Mouse (Mus musculus): Measurements from ENCODE around the gene Ociad1.
"Not testable (repeated sequence)": the region's sequence is repeated elsewhere in the genome, so short reads cannot be mapped to it uniquely, and the experiment has no call there.

Gene Ociad1

DNA sequence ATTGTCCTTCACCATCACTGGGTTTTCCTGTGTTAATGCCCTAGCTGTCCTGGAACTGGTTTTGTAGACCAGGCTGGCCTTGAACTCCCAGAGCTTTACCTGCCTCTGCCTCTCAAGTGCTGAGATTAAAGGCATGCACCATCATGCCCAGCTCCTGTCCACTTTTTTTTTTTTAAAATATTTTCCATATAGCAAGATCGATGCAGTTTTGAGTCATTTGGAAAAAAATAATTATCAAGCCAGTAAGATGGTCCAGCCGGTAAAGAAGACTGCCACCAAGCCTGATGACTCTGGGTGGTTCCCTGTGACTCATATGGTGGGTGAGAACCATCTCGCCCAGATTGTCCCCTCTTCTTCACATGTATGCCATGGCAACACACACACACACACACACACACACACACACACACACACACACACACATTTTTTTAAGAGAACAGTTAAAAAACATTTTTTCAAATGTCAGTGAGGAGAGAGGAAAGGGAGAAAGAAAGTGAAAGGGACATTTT lies 7.1 kb upstream of the Ociad1 start:
- DNase-seq (ENCODE audit: low spot score in 2 of 2): no peak

DNA sequence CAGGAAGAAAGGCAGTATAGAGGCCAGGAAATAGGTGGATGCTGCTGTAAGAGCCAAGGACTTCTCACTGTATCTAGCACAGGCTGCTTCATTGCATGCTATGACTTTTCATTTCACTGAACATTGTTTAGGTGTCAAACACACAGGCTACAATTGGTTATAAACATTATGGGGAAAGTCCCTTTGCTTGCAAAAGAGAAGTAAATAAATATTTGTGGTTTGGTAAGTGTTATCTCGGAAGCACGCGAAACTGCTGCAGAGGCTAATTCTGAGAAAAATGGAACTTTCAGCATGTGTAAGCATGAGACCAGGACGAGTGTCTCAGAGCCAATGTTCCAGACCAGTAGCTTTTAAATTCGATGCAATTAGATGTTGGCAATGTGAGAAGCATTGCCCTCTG lies 6.0 kb upstream of the Ociad1 start:
- no peak for DNase-seq (ENCODE audit: low spot score in 2 of 2)

DNA sequence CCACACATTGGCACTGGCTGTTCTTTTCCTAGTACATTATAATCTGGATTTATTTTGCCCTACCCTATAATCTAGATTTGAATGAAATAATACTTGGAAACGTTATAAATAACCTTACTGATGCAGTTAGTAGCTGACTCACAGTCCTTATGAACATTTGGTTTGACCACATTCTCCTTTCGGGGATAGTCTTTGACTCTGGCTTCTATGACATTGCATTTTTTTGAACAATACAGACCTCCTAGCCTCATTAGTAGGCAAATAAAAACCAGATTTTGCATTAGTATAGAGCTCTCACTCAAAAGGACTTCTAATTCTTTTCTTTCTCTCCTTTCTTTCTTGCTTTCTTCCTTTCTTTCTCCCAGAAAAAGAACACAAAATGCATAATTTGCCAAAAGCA lies 2.7 kb upstream of the Ociad1 start:
- DNase-seq (ENCODE audit: low spot score in 2 of 2): no peak

DNA sequence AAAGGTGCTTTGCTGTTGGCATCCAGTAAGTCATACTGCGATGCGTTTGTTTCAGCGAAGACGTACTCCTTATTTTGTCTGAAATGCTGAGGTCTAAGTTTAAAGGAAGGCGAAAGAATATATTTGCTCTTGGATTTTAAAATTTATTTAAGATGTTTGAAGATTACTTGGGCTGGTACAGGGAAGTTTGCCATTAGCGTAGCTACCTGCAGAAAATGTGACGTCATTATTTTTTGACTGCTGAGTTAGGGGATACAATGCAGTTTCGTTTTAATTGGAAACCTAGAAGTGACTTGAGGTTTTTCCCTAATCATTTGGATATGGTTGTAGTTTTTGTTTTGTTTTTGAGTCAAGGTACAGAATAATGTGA lies 859 bp downstream of the Ociad1 start:
- no peak for DNase-seq (ENCODE audit: low spot score in 2 of 2)

DNA sequence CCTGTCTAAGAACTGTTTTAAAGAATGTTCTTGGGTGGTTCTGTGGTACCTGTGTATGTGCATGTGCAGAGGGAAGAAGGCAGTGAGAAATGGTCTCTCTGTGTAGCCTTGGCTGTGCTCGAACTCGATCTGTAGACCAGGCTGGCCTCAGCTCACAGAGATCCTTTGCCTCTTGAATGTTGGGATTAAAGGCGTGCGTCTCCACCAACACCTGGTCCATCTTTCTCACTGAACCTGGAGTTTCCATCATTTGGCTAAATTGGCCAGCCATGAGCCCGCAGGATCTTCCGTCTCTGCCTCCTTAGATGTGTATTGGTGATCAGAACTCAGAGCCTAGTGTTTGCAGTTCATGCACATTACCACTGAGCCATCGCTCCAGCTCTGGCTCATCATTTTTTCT lies 2.4 kb downstream of the Ociad1 start:
- no peak for DNase-seq (ENCODE audit: low spot score in 2 of 2)

DNA sequence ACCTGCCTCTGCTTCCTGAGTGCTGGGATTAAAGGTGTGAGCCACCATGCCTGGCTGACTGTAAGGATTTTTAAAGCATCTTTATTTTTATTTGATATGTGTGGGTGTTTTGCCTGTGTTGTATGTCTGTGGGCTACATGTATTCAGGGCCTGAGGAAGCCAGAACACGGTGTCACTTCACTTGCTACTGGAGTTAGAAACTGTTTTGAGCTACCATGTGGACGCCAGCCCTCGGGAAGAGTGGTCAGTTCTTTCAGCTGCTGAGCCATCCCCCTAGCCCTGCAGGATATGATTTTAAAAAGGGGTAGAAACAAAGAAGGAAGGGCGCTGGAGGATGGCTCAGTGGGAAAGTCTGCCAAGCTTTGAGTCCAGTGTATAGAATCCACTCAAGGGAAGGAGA lies 3.3 kb downstream of the Ociad1 start:
- no peak for DNase-seq (ENCODE audit: low spot score in 2 of 2)

DNA sequence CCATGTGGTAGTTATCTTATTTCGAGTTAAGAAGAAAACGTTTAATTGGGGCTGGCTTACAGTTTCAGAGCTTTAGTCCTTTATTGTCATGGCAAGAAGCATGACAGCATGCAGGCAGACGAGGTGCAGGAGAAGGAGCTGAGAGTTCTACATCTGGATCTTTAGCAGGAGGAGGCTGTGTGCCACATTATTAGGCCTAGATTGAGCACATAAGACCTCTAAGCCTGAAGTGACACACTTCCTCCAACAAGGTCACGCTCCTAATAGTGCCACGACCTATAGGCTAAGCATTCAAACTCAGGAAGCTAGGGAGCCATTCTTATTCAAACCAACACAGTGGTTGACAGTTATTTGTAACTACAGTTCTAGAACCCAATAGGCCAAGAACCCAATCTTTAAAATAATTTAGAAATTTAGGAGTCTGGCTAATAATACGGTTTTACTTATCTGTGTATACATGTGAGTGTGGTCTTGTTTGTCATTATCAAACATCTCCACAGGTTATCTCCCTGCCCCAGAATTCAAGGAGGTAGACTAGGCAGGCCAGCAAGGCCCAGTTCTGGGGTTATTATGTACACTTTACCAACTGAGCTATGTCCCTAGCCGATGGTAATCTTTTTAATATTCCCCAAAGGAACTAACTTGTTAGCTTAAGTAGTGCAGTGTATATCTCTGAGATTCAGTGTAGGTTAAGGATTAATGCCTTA lies 9.2 kb downstream of the Ociad1 start:
- DNase-seq (ENCODE audit: low spot score in 2 of 2): no peak

DNA sequence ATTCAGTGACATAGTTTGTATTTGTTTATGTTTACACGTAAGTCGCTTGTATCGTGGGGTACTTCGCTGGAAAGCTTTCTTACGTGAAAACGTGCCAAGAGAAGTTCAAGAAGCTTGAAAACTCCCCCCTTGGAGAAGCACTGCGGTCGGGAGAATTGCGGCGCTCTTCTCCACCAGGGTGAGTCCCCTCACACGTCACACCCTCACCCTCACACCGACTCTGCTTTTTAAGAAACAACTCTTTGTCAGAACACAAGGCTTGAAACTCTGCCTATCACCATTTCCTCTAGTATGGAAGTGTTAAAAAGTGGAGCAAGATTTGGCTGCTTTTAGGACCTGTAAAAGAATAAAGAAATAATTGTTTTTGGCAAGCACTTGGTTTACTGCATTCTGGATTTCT lies 11.9 kb downstream of the Ociad1 start:
- no peak for DNase-seq (ENCODE audit: low spot score in 2 of 2)

DNA sequence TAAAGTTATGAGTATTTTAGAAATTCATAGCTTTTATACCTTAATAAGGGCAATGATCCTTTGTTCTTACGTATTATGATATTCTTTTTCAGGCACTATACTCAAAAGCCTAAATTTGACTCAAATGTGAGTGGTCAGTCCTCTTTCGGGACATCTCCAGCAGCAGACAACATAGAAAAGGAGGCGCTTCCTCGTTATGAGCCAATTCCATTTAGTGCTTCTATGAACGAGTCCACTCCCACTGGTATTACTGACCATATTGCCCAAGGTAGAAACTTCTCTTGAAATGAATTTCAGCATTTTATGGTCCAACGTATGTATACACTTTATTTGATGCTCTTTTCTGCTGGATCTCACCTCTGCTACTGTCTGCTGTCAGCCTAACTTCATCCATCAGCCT lies 13.9 kb downstream of the Ociad1 start:
- DNase-seq (ENCODE audit: low spot score in 2 of 2): no peak

DNA sequence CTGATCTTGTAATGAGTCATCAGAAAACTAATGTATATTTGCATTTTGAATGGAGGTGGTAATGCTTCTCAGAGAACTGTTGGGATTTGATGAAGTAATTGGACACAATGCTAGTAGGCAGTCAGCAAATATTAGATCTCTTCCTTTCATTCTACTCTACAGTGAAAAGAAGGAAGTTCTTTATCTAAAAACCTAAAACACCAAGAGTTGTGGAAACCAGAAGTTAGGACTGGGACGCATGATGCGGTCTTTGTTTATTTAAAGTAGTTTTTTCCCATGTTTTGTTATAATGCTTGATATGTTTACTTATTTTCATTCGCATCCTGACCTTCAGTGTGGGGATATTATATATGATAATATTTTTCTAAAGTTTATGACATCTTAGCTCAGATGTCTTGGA lies 14.7 kb downstream of the Ociad1 start:
- DNase-seq (ENCODE audit: low spot score in 2 of 2): no peak

DNA sequence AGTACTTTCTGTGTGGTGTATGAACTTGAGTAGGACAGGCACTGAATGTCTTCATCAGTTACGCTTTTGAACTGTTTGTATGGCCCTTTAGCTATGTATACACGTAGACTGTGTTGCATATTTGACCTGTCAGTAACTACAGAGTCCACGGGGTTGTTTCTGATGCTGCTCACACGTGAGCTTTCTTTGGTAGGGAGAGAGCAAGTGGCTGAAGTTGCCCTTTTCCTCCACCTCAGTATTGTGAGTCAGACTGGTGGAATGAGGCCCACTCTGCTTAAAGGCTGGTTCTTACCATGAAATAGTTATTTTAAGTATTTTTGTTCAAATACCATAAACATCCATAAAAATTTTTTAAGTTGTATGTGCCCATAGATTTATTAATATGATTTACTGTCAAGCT lies 16.9 kb downstream of the Ociad1 start:
- no peak for DNase-seq (ENCODE audit: low spot score in 2 of 2)

DNA sequence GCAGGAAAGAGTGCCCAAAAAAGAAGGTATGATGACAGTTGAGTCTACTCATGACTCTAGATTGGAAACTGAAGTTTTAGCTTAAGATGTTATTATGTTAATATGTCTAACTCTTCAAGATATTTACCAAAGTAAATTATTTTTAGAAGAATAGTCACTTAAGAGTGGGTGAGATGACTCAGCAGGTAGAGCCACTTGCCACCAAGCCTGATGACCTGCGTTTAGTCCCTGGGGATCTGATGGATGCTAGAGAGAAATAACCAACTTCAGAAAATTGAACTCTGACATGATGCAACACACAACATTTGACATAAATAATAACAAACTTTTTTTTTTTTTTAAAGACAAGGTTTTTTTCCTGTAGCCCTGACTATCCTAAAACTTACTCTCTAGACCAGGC lies 17.8 kb downstream of the Ociad1 start:
- DNase-seq (ENCODE audit: low spot score in 2 of 2): no peak

DNA sequence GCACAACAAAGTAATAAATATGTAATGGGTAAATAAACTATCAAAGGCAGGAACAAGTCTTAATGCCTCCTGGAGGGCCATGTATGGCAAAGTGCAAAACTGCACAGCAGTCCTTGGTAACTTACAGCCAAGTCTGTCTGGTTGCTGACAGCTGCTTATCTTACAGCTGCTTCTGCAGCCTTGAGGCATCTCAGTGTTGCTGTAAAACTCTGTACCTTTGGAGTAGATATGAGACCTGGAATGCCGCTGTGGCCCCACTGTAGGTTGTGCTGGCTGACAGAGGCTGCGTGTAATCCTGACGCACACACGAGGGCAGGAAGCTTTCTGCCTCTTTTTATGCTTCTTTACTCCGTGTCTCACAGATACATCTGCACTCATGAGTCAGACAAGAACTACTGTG lies 18.9 kb downstream of the Ociad1 start:
- peak; percentile 41 to 69 for DNase-seq (ENCODE audit: low spot score in 2 of 2)

DNA sequence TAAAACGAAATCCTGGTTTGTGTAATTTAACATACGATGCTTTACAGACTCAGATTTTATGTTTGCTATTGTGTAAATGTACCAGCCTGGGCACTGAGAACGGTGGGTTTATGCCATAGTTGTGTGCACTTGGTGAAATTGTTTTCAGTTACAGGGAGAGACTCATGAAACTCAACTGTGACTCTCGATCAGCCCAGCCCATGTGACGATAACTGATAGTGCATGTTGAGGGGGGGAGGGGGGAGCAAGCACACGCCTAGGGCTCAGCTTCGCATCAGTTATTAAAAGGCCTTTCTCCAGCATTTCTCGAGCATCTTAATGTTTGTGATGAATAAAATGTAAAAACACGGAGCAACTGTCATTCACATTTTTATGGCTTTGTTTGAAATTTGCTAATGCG lies 21.0 kb downstream of the Ociad1 start:
- no peak for DNase-seq (ENCODE audit: low spot score in 2 of 2)

DNA sequence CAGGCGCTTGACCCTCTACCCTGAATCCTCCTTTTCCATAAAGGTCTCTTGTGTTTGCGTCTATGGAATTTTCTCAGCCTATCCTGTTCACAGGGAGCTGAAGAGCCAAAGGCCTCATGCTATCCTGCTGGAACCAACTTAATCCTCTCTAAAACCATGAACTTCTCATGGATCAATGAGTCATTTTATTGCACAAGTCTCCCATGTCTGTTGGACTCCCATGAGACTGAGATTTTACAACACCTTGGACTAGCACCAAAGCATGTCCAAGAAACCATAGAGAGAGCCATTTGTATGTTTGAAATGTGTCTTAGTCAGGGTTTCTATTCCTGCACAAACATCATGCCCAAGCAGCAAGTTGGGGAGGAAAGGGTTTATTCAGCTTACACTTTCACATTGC lies 22.1 kb downstream of the Ociad1 start:
- DNase-seq (ENCODE audit: low spot score in 2 of 2): no peak

DNA sequence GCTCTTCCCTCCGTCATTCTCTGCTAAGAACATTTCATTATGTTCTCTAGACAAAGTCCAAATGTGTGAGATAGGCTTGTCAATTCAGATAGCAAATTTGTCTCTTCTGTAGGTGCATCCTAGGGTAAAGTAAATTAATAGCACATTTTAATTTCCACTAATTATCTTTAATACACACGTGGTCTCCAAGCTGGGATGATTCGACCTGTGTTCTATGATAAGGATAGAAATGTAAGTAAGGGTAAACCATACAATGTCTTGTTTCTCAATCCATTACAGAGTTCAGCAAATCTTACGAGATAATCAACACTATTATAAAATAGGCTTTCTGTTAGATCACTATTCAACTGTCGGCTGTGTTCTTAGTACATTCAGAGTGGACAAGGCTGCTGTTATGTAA lies 26.7 kb downstream of the Ociad1 start:
- DNase-seq (ENCODE audit: low spot score in 2 of 2): no peak

DNA sequence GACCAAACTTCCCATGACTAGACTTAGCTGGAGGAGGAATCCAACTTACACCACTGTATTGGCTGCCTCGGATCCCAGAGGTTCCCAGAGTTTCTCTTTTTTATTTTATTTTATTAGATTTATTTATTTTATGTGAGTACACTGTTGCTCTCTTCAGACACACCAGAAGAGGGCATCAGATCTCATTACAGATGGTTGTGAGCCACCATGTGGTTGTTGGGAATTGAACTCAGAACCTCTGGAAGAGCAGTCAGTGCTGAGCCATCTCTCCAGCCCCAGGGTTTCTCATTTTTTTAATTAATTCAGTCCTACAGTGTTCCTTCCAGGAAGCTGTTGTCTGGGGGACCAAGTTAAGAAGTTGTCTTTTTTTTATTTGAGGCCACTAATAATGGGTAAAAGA lies 30.1 kb downstream of the Ociad1 start:
- not testable (repeated sequence) for DNase-seq (ENCODE audit: low spot score in 2 of 2)

DNA sequence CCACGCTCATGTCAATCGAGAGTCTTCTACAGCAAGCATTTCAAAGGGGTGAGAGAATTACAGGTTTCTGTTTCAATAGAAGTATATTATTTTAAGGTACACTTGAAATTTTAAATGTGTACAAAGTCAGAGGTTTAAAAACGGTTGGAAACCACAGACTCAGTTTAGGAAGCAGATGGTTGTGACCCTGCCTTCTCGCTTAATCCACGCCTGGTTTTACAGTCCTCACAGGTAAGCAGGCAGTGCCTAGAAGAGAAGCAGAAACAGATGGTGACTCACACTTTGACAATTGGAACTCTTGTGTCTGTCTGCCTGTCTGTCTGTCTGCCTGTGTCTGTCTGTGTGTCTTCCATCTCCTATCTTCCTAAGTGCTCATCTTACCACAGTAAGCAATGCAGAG lies 31.0 kb downstream of the Ociad1 start:
- no peak for DNase-seq (ENCODE audit: low spot score in 2 of 2)

DNA sequence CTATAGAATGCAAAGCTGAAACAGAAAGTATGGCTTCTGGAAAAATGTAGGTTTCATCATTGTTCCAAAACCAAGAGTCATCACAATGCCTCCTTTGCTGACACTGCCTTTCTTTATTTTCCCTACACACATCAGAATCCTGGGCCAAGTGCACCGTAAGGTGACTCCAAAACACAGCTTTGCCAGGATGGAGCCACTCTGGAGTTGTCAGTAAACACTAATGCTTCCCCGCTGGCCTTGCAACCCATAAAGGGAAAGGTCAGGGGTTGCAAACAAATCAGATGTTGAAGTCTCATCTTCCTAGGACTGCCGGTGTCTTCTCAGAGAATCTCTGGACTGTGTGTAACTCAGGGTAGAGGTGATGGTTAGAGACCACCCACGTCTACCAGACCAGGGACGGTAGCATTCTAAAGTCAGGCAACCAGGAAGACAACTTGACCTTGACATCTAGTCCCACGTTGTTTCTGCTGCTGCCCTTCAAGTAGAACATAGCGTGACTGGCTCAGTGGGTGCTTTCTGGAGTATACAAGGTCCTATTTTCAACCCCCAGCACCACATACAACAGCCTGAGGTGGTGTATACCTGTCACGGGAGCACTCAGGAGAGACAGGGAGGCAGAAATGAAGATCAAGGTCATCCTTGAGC lies 32.1 kb downstream of the Ociad1 start:
- DNase-seq (ENCODE audit: low spot score in 2 of 2): no peak

DNA sequence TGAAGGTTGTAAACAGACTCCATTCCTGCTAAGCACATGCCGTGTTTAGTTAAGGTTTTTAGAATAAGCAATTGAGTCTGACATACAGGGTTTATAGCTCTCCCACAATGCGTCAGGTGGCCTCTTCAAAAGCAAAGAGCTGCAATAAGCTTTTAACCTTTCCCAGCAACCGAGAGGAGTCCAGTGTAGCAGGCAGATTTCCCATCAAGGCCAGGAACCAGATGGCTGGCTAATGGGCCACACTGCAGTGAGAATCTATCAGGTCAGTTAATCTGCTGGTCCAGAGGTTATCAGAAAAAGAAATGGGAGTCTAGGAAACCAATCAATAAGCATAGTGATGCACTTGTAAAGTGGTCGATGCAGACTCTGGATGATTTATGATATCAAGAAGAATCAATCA lies 38.4 kb downstream of the Ociad1 start:
- no peak for DNase-seq (ENCODE audit: low spot score in 2 of 2)

DNA sequence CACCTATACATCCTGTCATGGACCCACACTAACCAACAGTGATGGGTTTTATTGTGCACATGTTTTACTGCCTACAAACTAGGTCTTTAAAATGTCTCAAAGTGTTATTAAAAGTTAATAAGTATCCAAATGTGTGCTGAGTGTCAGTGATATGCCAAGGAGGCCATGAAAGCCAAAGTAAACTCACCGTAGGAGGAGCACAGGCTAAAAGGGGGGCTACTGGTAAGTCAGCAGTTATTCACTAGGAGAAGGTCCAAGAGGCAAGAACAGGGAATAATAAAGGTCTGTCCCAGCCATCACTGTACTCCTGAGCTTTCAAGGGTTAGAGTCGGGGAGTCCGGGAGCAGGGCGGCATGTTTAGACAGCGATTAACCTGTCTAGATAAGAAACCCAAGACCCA lies 43.9 kb downstream of the Ociad1 start:
- no peak for DNase-seq (ENCODE audit: low spot score in 2 of 2)

DNA sequence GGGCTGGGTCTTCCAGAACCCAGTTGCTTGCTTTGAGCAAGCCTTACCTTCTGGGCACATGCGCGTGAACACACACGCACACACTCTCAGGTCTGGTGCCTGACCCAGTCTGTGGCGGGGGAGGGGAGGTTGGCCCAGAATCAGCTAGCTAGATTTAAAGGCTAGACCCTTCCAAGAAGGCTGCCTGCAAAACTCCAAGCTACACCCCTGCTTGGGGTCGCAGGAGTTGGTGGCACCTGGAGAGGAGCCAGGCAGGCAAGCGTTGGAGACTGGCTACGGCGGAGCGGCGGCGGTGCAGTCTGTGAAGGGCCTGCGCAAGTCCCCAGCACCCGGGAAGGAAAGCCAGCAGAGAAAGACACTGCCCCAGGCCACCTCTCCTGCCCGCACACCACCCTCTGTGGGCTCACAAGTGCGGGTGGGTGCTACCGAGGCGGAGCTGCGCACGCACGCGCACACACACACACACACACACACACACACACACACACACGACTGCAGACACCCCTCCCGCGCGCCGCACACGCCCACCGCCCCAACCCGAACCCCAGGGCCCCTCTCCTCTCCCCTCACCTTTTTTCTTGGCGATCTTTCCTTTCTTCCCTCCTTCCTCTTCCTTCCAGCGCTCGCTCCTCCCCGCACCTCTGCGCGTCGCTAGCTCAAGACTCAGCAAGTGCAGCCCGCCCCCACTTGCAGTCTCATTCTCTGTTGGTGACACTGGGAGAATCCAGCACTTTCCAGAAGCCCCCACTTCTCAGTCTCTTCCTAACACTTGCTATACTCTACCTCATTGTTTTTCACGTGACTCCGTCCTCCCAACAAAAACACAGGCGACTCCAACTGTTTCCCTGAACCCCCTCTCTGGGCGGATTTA lies 45.6 kb downstream of the Ociad1 start:
- DNase-seq (ENCODE audit: low spot score in 2 of 2): peak in 1 of 2 experiments; percentile 27

DNA sequence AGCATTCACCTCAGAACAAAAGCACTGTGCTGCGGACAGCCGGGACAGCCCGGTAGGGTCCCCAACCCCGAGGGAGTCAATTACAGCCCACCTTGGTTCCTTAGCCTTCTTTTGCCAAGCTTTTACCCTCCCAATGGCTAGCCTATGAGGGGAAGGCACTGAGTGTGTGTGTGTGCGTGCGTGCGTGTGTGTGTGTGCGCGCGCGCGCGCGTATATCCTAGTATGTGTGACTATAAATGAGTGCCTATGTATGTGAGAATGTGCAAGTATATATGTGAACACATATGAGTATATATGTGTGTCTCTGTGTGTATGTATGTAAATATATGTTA lies 46.2 kb downstream of the Ociad1 start:
- no peak for DNase-seq (ENCODE audit: low spot score in 2 of 2)
